Mouse (Mus musculus): ENCODE measurements around the gene Grm7.

- TF ChIP-seq MAFK (IDR thresholded peaks at IDR 0.05; ENCODE audit: insufficient read depth, low read depth, low read length) = no peak
- no peak for TF ChIP-seq ZC3H11A (IDR thresholded peaks at IDR 0.05; ENCODE audit: borderline replicate concordance, low read depth, low read length)
- TF ChIP-seq ZNF384 (IDR thresholded peaks at IDR 0.05; ENCODE audit: low read depth, low read length) = no peak
Observed at GRCm38 (mm10) chr6:111084569-111084968, 439.2 kb downstream of the Grm7 start.
